Comparison of ENCODE assay signal across 8 mouse cellular contexts in genomic region chr5:137501709-137502666, GRCm38 (mm10). TPM values are rescaled to one million over a fixed set of nuclear protein-coding genes. Genes with fewer than 3 reads are reported as not detected.
DNase-seq lines count a peak whose midpoint lies in the region; ATAC-seq and TF ChIP-seq lines count a peak whose summit lies in the region.

Pop7 (minus strand) TSS chr5:137502518.

- H3K9me3 ChIP-seq in erythroblast, embryonic 14.5 days (ENCODE audit: control insufficient read depth, low read length) = no peaks in the 10 kb centered on the region
- H3K9me3 ChIP-seq in heart, embryonic 11.5 days (replicated peaks; ENCODE audit: control insufficient read depth, low read length) = no peaks in the 10 kb centered on the region
- no peaks in the 10 kb centered on the region for H3K9me3 ChIP-seq in kidney, embryonic 16.5 days (ENCODE audit: low read length)

- H3K9ac ChIP-seq in heart, embryonic 11.5 days (ENCODE audit: low read depth, low read length) = peak within 1 kb of the TSS; percentile 90
- H3K9ac ChIP-seq in kidney, embryonic 16.5 days (replicated peaks; ENCODE audit: low read length) = peak within 1 kb of the TSS; percentile 90
- peak within 1 kb of the TSS; percentile 88 for H3K9ac ChIP-seq in liver, adult 2 months (ENCODE audit: low read depth, low read length)

- WGBS in heart, embryonic 11.5 days (ENCODE audit: insufficient replicate concordance) = 3% methylated on average over 64 of the region's 64 CpGs
- WGBS in kidney, embryonic 16.5 days = under 1% methylated on average over 64 of the region's 64 CpGs
- WGBS in liver, adult 2 months = under 1% methylated on average over 64 of the region's 64 CpGs

- peak; percentile 28; the same call in 1 of the 2 replicates for TF ChIP-seq POLR2A in brain, embryonic 14.5 days (IDR thresholded peaks at IDR 0.05; ENCODE audit: borderline replicate concordance, extremely low read depth, insufficient read depth, insufficient read length, poor library complexity, severe bottlenecking)
- no peak for TF ChIP-seq POLR2A in liver, adult 2 months (IDR thresholded peaks at IDR 0.05; ENCODE audit: extremely low read depth, insufficient read depth, low read length)
- peak; percentile 46 for TF ChIP-seq POLR2A in myocyte (IDR thresholded peaks at IDR 0.05; ENCODE audit: insufficient read length, low read depth)

- H3K4me1 ChIP-seq in erythroblast, embryonic 14.5 days (ENCODE audit: control insufficient read depth) = peaks cover 40% of the 10 kb centered on the region
- peaks cover 11% of the 10 kb centered on the region for H3K4me1 ChIP-seq in heart, embryonic 11.5 days (ENCODE audit: control insufficient read depth, insufficient read depth, low read length)
- H3K4me1 ChIP-seq in kidney, embryonic 16.5 days (ENCODE audit: insufficient read depth, low read length) = peaks cover 18% of the 10 kb centered on the region
- H3K4me1 ChIP-seq in liver, adult 2 months (ENCODE audit: control insufficient read depth, insufficient read depth, low read length) = peaks cover 5% of the 10 kb centered on the region

- H3K4me3 ChIP-seq in C2C12 (ENCODE audit: insufficient read depth, poor library complexity, severe bottlenecking) = peak within 1 kb of the TSS; percentile 47
- peak within 1 kb of the TSS; percentile 83 for H3K4me3 ChIP-seq in erythroblast, embryonic 14.5 days (replicated peaks)
- peak within 1 kb of the TSS; percentile 46 for H3K4me3 ChIP-seq in heart, embryonic 11.5 days (ENCODE audit: low read depth, low read length)
- peak within 1 kb of the TSS; percentile 79 for H3K4me3 ChIP-seq in kidney, embryonic 16.5 days (ENCODE audit: low read length)
- peak within 1 kb of the TSS; percentile 81 for H3K4me3 ChIP-seq in liver, adult 2 months (ENCODE audit: insufficient read depth, low read depth, low read length)
- H3K4me3 ChIP-seq in myocyte = peak within 1 kb of the TSS; percentile 58

- DNase-seq in brain, embryonic 14.5 days (ENCODE audit: low read depth) = peak; percentile 100
- peak; percentile 92 for DNase-seq in liver, adult 2 months (ENCODE audit: extremely low read depth, low read depth, low spot score)
- DNase-seq in splenic B cell, adult 2 months (ENCODE audit: low read depth, low spot score) = peak; percentile 100

- peaks cover 4% of the 10 kb centered on the region for H3K79me3 ChIP-seq in C2C12 (ENCODE audit: low read depth)

- H3K36me3 ChIP-seq in C2C12 (ENCODE audit: control insufficient read depth, insufficient read depth) = peaks cover 8% of the 10 kb centered on the region
- H3K36me3 ChIP-seq in erythroblast, embryonic 14.5 days (ENCODE audit: control insufficient read depth) = peaks cover 18% of the 10 kb centered on the region
- no peaks in the 10 kb centered on the region for H3K36me3 ChIP-seq in heart, embryonic 11.5 days (ENCODE audit: control insufficient read depth, insufficient read depth, low read length)
- peaks cover 8% of the 10 kb centered on the region; the same call in 1 of the 2 replicates for H3K36me3 ChIP-seq in kidney, embryonic 16.5 days (ENCODE audit: insufficient read depth, low read length)
- H3K36me3 ChIP-seq in liver, adult 2 months (ENCODE audit: control insufficient read depth, insufficient read depth, low read length) = no peaks in the 10 kb centered on the region
- H3K36me3 ChIP-seq in myocyte (ENCODE audit: control insufficient read depth, insufficient read depth) = no peaks in the 10 kb centered on the region
- H3K36me3 ChIP-seq in splenic B cell, adult 2 months (ENCODE audit: control insufficient read depth, insufficient read depth, low read length, poor library complexity, severe bottlenecking) = 0 out of 2 replicates have a peak, but pooled peaks cover 3% of the 10 kb centered on the region

- ATAC-seq in heart, embryonic 11.5 days (replicated peaks; ENCODE audit: insufficient number of reproducible peaks, low FRiP score, low TSS enrichment) = peak; percentile 96
- ATAC-seq in kidney, embryonic 16.5 days (ENCODE audit: low FRiP score, low TSS enrichment) = peak; percentile 94

- H3K79me2 ChIP-seq in C2C12 (ENCODE audit: control insufficient read depth, insufficient read depth) = peaks cover 11% of the 10 kb centered on the region
- no peaks in the 10 kb centered on the region for H3K79me2 ChIP-seq in liver, adult 2 months (ENCODE audit: control insufficient read depth, insufficient read depth, low read length)
- H3K79me2 ChIP-seq in myocyte (ENCODE audit: control insufficient read depth, insufficient read depth) = peaks cover 7% of the 10 kb centered on the region

- peak; percentile 57 for TF ChIP-seq CTCF in C2C12 (IDR thresholded peaks at IDR 0.05; ENCODE audit: control insufficient read depth, insufficient read depth, insufficient read length)
- peak; percentile 94 for TF ChIP-seq CTCF in brain, embryonic 14.5 days (IDR thresholded peaks at IDR 0.05; ENCODE audit: borderline replicate concordance, extremely low read depth, insufficient read depth, insufficient read length)
- peak; percentile 83 for TF ChIP-seq CTCF in liver, adult 2 months (IDR thresholded peaks at IDR 0.05; ENCODE audit: low read depth, low read length)

- H3ac ChIP-seq in C2C12 (ENCODE audit: control insufficient read depth, insufficient read length, low read depth) (peak within 1 kb of the TSS; percentile 83), myocyte (ENCODE audit: control insufficient read depth, insufficient read length) (peak within 1 kb of the TSS; percentile 94)

- H3K4me2 ChIP-seq in heart, embryonic 11.5 days = peak within 1 kb of the TSS; percentile 76
- peak within 1 kb of the TSS; percentile 70 for H3K4me2 ChIP-seq in kidney, embryonic 16.5 days (replicated peaks; ENCODE audit: low read depth, low read length)
- peak within 1 kb of the TSS; percentile 88 for H3K4me2 ChIP-seq in myocyte (ENCODE audit: low read depth)

- H3K27me3 ChIP-seq in C2C12 (ENCODE audit: control insufficient read depth, insufficient read depth, insufficient read length) = peaks cover 5% of the 10 kb centered on the region
- no peaks in the 10 kb centered on the region; the same call in 1 of the 2 replicates for H3K27me3 ChIP-seq in erythroblast, embryonic 14.5 days (ENCODE audit: control insufficient read depth)
- H3K27me3 ChIP-seq in heart, embryonic 11.5 days (ENCODE audit: control insufficient read depth, insufficient read depth, low read length) = no peaks in the 10 kb centered on the region
- no peaks in the 10 kb centered on the region for H3K27me3 ChIP-seq in kidney, embryonic 16.5 days (ENCODE audit: insufficient read depth, low read length)
- H3K27me3 ChIP-seq in liver, adult 2 months (ENCODE audit: control insufficient read depth, insufficient read depth, low read length) = no peaks in the 10 kb centered on the region
- H3K27me3 ChIP-seq in myocyte (ENCODE audit: control insufficient read depth, insufficient read depth, insufficient read length) = peaks cover 5% of the 10 kb centered on the region
- H3K27me3 ChIP-seq in splenic B cell, adult 2 months (ENCODE audit: control insufficient read depth, insufficient read depth, low read length, poor library complexity, severe bottlenecking) = no peaks in the 10 kb centered on the region

- peak within 1 kb of the TSS; percentile 87 for H3K27ac ChIP-seq in heart, embryonic 11.5 days (ENCODE audit: low read depth, low read length)
- H3K27ac ChIP-seq in kidney, embryonic 16.5 days (ENCODE audit: low read length) = peak within 1 kb of the TSS; percentile 99
- peak within 1 kb of the TSS; percentile 88 for H3K27ac ChIP-seq in liver, adult 2 months (replicated peaks; ENCODE audit: insufficient read depth, low read depth, low read length)

TF ChIP-seq in C2C12, 6 proteins besides CTCF, POLR2A, EP300 and RAD21:
- no peak for TF ChIP-seq MYOD1 (IDR thresholded peaks at IDR 0.05; ENCODE audit: control insufficient read depth, insufficient read length, low read depth)
- TF ChIP-seq USF1 (IDR thresholded peaks at IDR 0.05; ENCODE audit: low read depth) = peak; percentile 98

TF ChIP-seq in myocyte, 11 proteins besides CTCF, POLR2A, EP300 and RAD21:
- TF ChIP-seq USF1 (IDR thresholded peaks at IDR 0.05; ENCODE audit: low read depth) (peak; percentile 98), POLR2AphosphoS2 (IDR thresholded peaks at IDR 0.05; ENCODE audit: insufficient read length, low read depth) (no peak), E2F4 (IDR thresholded peaks at IDR 0.05; ENCODE audit: insufficient read depth) (peak; percentile 15), MAX (IDR thresholded peaks at IDR 0.05; ENCODE audit: low read depth) (peak; percentile 23), REST (IDR thresholded peaks at IDR 0.05; ENCODE audit: insufficient read depth, insufficient read length) (no peak), MYOG (IDR thresholded peaks at IDR 0.05; ENCODE audit: control insufficient read depth in 1 of 3, insufficient read depth in 1 of 3, insufficient read length in 2 of 3, low read depth in 2 of 3) (no peak)
TF ChIP-seq in myocyte: peak in this region for 3.

RNA-seq across cellular contexts. Expression of gene Pop7, which starts in this region (rescaled TPM):
- polyA plus RNA-seq in C2C12 (2012; fragmentation: generic; extraction: Trizol) (63.5 TPM), myocyte (2012; fragmentation: generic; extraction: Trizol) (53.0 TPM)
- 64.3 and 83.1 TPM in 2 replicates for polyA plus RNA-seq in brain, embryonic 14.5 days (2012; rRNA removed)
- 7.1 and 9.3 TPM in 2 replicates for polyA plus RNA-seq in erythroblast, embryonic 14.5 days (2012)
- 46.5 and 50.0 TPM in 2 replicates for polyA plus RNA-seq in heart, embryonic 11.5 days (2014; fragmentation: Nextera tagmentation; extraction: Ambion mirVana)
- 51.2 and 53.0 TPM in 2 replicates for polyA plus RNA-seq in kidney, embryonic 16.5 days (2015; fragmentation: Nextera tagmentation; extraction: Ambion mirVana)
- total RNA-seq in liver, adult 2 months (2014; rRNA removed) = 5.9 and 8.0 TPM in 2 replicates
- polyA plus RNA-seq in liver, adult 2 months (2012; rRNA removed) = 15.4 and 17.8 TPM in 2 replicates

Comparison
In these comparisons a context has a peak if more than half of its experiments do, and no peak if none do; other contexts are left out.
1. Peak in every context shown above with its lines: DNase-seq, ATAC-seq, H3K4me3 ChIP-seq and H3K27ac ChIP-seq.